Mouse (Mus musculus): ENCODE measurements at regions not wholly inside any gene's neighbourhood (a gene's known extent, or its start where the extent isn't known, plus 50 kb on each side); places are given as distances from the start of the nearest gene placed in this dataset.
"Not testable (repeated sequence)": the region's sequence is repeated elsewhere in the genome, so short reads cannot be mapped to it uniquely, and the experiment has no call there.

GRCm38 (mm10) chr12:119102106-119102505 lies 135.9 kb upstream of the Abcb5 start:
- DNase-seq (ENCODE audit: low spot score in 2 of 2): not testable (repeated sequence)

- no peak for DNase-seq (ENCODE audit: low spot score in 2 of 2)
Measured at GRCm38 (mm10) chr12:119099736-119100135, 133.5 kb upstream of the Abcb5 start.

GRCm38 (mm10) chr12:119097814-119098213 lies 131.6 kb upstream of the Abcb5 start:
- no peak for DNase-seq (ENCODE audit: low spot score in 2 of 2)

GRCm38 (mm10) chr12:119094314-119094713 lies 128.1 kb upstream of the Abcb5 start:
- no peak for DNase-seq (ENCODE audit: low spot score in 2 of 2)

- no peak for DNase-seq (ENCODE audit: low spot score in 2 of 2)
Measured at GRCm38 (mm10) chr12:119093402-119093801, 127.2 kb upstream of the Abcb5 start.

- no peak for DNase-seq (ENCODE audit: low spot score in 2 of 2)
Measured at GRCm38 (mm10) chr12:119089292-119089691, 123.1 kb upstream of the Abcb5 start.

GRCm38 (mm10) chr12:119088666-119089065 lies 122.4 kb upstream of the Abcb5 start:
- no peak for DNase-seq (ENCODE audit: low spot score in 2 of 2)

GRCm38 (mm10) chr12:119084814-119085213 lies 118.6 kb upstream of the Abcb5 start:
- no peak for DNase-seq (ENCODE audit: low spot score in 2 of 2)

- DNase-seq (ENCODE audit: low spot score in 2 of 2): no peak
Measured at GRCm38 (mm10) chr12:119082781-119083180, 116.6 kb upstream of the Abcb5 start.

- no peak for DNase-seq (ENCODE audit: low spot score in 2 of 2)
Measured at GRCm38 (mm10) chr12:119075825-119076224, 109.6 kb upstream of the Abcb5 start.

GRCm38 (mm10) chr12:119074742-119075478 lies 108.7 kb upstream of the Abcb5 start:
- DNase-seq (ENCODE audit: low spot score in 2 of 2): no peak

- DNase-seq (ENCODE audit: low spot score in 2 of 2): no peak
Measured at GRCm38 (mm10) chr12:119074147-119074546, 107.9 kb upstream of the Abcb5 start.

- no peak for DNase-seq (ENCODE audit: low spot score in 2 of 2)
Measured at GRCm38 (mm10) chr12:119070963-119071362, 104.7 kb upstream of the Abcb5 start.

- no peak for DNase-seq (ENCODE audit: low spot score in 2 of 2)
Measured at GRCm38 (mm10) chr12:119070446-119070845, 104.2 kb upstream of the Abcb5 start.

GRCm38 (mm10) chr12:119069747-119070146 lies 103.5 kb upstream of the Abcb5 start:
- DNase-seq (ENCODE audit: low spot score in 2 of 2): no peak

- DNase-seq (ENCODE audit: low spot score in 2 of 2): no peak
Measured at GRCm38 (mm10) chr12:119068079-119068478, 101.9 kb upstream of the Abcb5 start.

- no peak for DNase-seq (ENCODE audit: low spot score in 2 of 2)
Measured at GRCm38 (mm10) chr12:119062931-119063330, 96.7 kb upstream of the Abcb5 start.

- DNase-seq (ENCODE audit: low spot score in 2 of 2): no peak
Measured at GRCm38 (mm10) chr12:119062490-119062889, 96.3 kb upstream of the Abcb5 start.

GRCm38 (mm10) chr12:119054560-119054959 lies 88.3 kb upstream of the Abcb5 start:
- DNase-seq (ENCODE audit: low spot score in 2 of 2): no peak

- DNase-seq (ENCODE audit: low spot score in 2 of 2): no peak
Measured at GRCm38 (mm10) chr12:119051692-119052379, 85.6 kb upstream of the Abcb5 start.

GRCm38 (mm10) chr12:119038306-119038705 lies 72.1 kb upstream of the Abcb5 start:
- DNase-seq (ENCODE audit: low spot score in 2 of 2): no peak

- DNase-seq (ENCODE audit: low spot score in 2 of 2): no peak
Measured at GRCm38 (mm10) chr12:119034828-119035227, 68.6 kb upstream of the Abcb5 start.

GRCm38 (mm10) chr12:119028711-119029110 lies 62.5 kb upstream of the Abcb5 start:
- DNase-seq (ENCODE audit: low spot score in 2 of 2): no peak
